Mouse (Mus musculus): Measurements from ENCODE around the gene Calu. TPM values are rescaled to one million over a fixed set of nuclear protein-coding genes. Genes with fewer than 3 reads are reported as not detected.

Gene Calu
- polyA plus RNA-seq (2015; fragmentation: Nextera tagmentation; extraction: Ambion mirVana) = 378 and 449 TPM in 2 replicates

GRCm38 (mm10) chr6:29347665-29348370 lies at the start of gene Calu:
TSS of gene Calu (plus strand) at chr6:29348069.
- Histone ChIP-seq H3K9me3 (no peaks in the 10 kb centered on the region), H3K4me2 (peak within 1 kb of the TSS; percentile 63), H3K4me1 (peaks cover 26% of the 10 kb centered on the region), H3K36me3 (no peaks in the 10 kb centered on the region), H3K27me3 (no peaks in the 10 kb centered on the region), H3K9ac (peak within 1 kb of the TSS; percentile 97), H3K27ac (peak within 1 kb of the TSS; percentile 90), H3K4me3 (peak within 1 kb of the TSS; percentile 96)
- WGBS = under 1% methylated on average over 55 of the region's 55 CpGs
- peak; percentile 98 for ATAC-seq (ENCODE audit: insufficient number of reproducible peaks, insufficient read depth, low FRiP score, low TSS enrichment, low read depth)

DNA sequence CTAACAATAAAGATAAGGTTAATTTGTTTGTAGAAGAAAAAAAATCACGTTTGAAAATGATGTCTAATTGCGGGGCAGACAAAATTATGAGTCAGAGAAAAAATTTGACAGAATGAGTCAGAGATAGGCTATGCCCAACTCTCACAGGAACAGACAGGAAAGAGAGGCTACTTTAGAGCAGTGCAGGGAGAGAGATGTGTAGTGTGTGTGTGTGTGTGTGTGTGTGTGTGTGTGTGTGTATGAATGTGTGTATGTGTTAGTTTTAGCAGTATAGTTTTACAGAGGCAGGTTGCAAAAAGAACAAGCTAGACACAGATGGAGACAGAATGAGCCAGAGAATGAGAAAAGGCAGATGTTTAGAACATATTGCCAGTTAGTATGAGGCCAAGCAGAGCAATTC lies 48.8 kb upstream of the Calu start:
- H3K9ac ChIP-seq = no peak overlapping the region
- H3K27ac ChIP-seq = no peak overlapping the region
- no peaks in the 10 kb centered on the region for H3K27me3 ChIP-seq
- H3K4me2 ChIP-seq = no peak overlapping the region
- 59% methylated on average over 2 of the region's 2 CpGs for WGBS
- no peak overlapping the region for H3K4me3 ChIP-seq
- no peaks in the 10 kb centered on the region for H3K36me3 ChIP-seq
- no peaks in the 10 kb centered on the region for H3K9me3 ChIP-seq
- no peak for ATAC-seq (ENCODE audit: insufficient number of reproducible peaks, insufficient read depth, low FRiP score, low TSS enrichment, low read depth)
- H3K4me1 ChIP-seq = 0 out of 2 replicates have a peak, but pooled peaks cover 11% of the 10 kb centered on the region

- H3K4me1 ChIP-seq = 0 out of 2 replicates have a peak, but pooled peaks cover 11% of the 10 kb centered on the region
- no peaks in the 10 kb centered on the region for H3K27me3 ChIP-seq
- no peaks in the 10 kb centered on the region for H3K36me3 ChIP-seq
- no peak for ATAC-seq (ENCODE audit: insufficient number of reproducible peaks, insufficient read depth, low FRiP score, low TSS enrichment, low read depth)
- H3K27ac ChIP-seq = no peak overlapping the region
- H3K4me2 ChIP-seq = no peak overlapping the region
- H3K4me3 ChIP-seq = no peak overlapping the region
- H3K9ac ChIP-seq = no peak overlapping the region
- peaks cover 2% of the 10 kb centered on the region; the same call in 1 of the 2 replicates for H3K9me3 ChIP-seq
These were observed 44.6 kb upstream of the Calu start for GRCm38 (mm10) chr6:29303251-29303650.

- WGBS = 49% methylated on average over 5 of the region's 5 CpGs
- Histone ChIP-seq H3K27ac (no peak overlapping the region), H3K9ac (no peak overlapping the region), H3K27me3 (no peaks in the 10 kb centered on the region), H3K4me3 (no peak overlapping the region), H3K4me1 (0 out of 2 replicates have a peak, but pooled peaks cover 11% of the 10 kb centered on the region), H3K4me2 (no peak overlapping the region), H3K9me3 (peaks cover 2% of the 10 kb centered on the region; the same call in 1 of the 2 replicates), H3K36me3 (no peaks in the 10 kb centered on the region)
- ATAC-seq (ENCODE audit: insufficient number of reproducible peaks, insufficient read depth, low FRiP score, low TSS enrichment, low read depth) = no peak
These were observed 44.1 kb upstream of the Calu start for GRCm38 (mm10) chr6:29303726-29304125.

GRCm38 (mm10) chr6:29305462-29305861 lies 42.4 kb upstream of the Calu start:
- Histone ChIP-seq H3K27me3 (no peaks in the 10 kb centered on the region), H3K4me3 (no peak overlapping the region), H3K36me3 (no peaks in the 10 kb centered on the region), H3K4me1 (0 out of 2 replicates have a peak, but pooled peaks cover 11% of the 10 kb centered on the region), H3K27ac (no peak overlapping the region), H3K4me2 (no peak overlapping the region), H3K9ac (no peak overlapping the region), H3K9me3 (peaks cover 2% of the 10 kb centered on the region; the same call in 1 of the 2 replicates)
- no peak for ATAC-seq (ENCODE audit: insufficient number of reproducible peaks, insufficient read depth, low FRiP score, low TSS enrichment, low read depth)
- WGBS = 89% methylated on average over 4 of the region's 4 CpGs

DNA sequence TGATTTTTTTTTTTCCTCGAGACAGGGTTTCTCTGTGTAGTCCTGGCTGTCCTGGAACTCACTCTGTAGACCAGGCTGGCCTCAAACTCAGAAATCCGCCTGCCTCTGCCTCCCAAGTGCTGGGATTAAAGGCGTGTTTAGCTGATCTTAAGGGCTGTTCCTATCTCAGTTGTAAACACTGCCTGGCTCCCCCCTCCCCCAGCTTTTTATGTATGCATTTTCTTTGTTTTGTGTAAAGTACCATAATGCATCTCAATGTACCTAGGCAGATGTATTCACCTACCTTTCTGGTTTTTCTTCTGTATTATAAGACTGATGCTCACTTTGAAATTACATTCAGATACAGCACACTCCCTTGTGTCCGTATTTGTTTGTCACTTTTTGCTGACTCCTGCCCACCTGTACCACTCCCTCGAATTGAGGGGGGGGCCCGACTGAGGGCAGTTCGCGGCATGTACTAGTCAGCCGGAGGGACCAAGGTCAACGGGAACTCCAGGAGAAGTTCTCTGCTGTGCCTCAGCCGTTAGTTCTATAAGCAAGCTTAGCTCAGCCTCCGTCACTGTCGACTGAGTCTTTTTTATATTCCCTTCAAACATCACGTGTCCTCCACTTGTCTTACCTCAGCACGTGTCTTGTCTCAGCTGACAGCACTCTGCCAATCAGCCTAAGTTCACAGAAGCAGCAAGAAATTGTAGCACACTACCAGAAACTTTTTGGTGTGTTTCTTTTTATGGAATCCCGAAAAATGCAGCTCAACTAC lies 38.8 kb upstream of the Calu start:
- Histone ChIP-seq H3K9me3 (peaks cover 2% of the 10 kb centered on the region; the same call in 1 of the 2 replicates), H3K36me3 (no peaks in the 10 kb centered on the region), H3K9ac (no peak overlapping the region), H3K4me2 (no peak overlapping the region), H3K27ac (no peak overlapping the region), H3K4me1 (no peaks in the 10 kb centered on the region), H3K27me3 (no peaks in the 10 kb centered on the region), H3K4me3 (no peak overlapping the region)
- WGBS = 86% methylated on average over 16 of the region's 16 CpGs
- ATAC-seq (ENCODE audit: insufficient number of reproducible peaks, insufficient read depth, low FRiP score, low TSS enrichment, low read depth) = no peak

GRCm38 (mm10) chr6:29313690-29314202 lies 34.1 kb upstream of the Calu start:
- WGBS = 63% methylated on average over 14 of the region's 14 CpGs
- ATAC-seq (ENCODE audit: insufficient number of reproducible peaks, insufficient read depth, low FRiP score, low TSS enrichment, low read depth) = no peak
- H3K4me2 ChIP-seq = no peak overlapping the region
- no peaks in the 10 kb centered on the region for H3K36me3 ChIP-seq
- no peaks in the 10 kb centered on the region for H3K27me3 ChIP-seq
- no peak overlapping the region for H3K4me3 ChIP-seq
- H3K4me1 ChIP-seq = peaks cover under 1% of the 10 kb centered on the region; the same call in 1 of the 2 replicates
- no peaks in the 10 kb centered on the region for H3K9me3 ChIP-seq
- no peak overlapping the region for H3K27ac ChIP-seq
- no peak overlapping the region for H3K9ac ChIP-seq

DNA sequence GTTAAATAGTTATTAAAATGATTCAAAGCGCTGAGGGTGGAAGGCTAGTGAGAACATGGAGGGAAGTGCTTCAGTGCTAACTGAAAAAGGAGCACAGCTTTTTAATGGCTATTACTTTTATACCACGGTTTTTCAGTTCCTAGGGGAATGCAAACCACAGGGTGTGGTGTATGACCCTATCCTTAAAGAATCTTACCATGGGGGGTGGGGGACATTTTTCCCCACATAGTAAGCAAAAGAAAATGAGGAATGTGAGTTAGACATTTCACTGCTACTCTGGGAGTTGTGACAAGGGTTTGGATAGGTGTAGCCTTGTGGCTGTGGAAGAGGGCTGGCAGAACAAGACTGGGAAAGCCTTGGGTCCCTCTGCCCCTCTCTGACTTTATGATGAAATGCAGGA lies 30.6 kb upstream of the Calu start:
- no peak overlapping the region for H3K4me2 ChIP-seq
- no peak overlapping the region for H3K4me3 ChIP-seq
- no peaks in the 10 kb centered on the region for H3K36me3 ChIP-seq
- no peak overlapping the region for H3K27ac ChIP-seq
- H3K4me1 ChIP-seq = peaks cover 3% of the 10 kb centered on the region; the same call in 1 of the 2 replicates
- H3K9ac ChIP-seq = no peak overlapping the region
- H3K27me3 ChIP-seq = no peaks in the 10 kb centered on the region
- WGBS = 56% methylated on average over 2 of the region's 2 CpGs
- H3K9me3 ChIP-seq = no peaks in the 10 kb centered on the region
- no peak for ATAC-seq (ENCODE audit: insufficient number of reproducible peaks, insufficient read depth, low FRiP score, low TSS enrichment, low read depth)

DNA sequence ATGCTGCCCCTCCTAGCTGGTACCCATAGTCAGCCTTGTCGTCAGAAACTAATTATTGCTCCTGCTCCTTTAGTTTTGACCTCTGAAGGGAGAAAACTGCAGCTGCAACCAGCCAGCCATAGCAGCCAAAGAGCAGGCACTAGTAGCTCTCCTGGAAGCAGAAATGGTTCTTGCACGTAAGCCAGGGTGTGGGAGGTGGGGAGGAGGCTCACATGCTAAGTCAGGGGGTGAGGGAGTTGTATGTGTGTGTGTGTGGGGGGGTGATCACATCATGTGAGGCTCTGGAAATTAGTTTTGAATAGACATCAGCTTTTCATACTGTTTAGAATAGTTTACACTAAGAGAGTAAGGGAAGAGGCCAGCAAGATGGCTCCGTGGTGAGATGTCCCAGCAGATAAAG lies 29.9 kb upstream of the Calu start:
- Histone ChIP-seq H3K9ac (no peak overlapping the region), H3K9me3 (no peaks in the 10 kb centered on the region), H3K36me3 (no peaks in the 10 kb centered on the region), H3K27ac (no peak overlapping the region), H3K4me1 (peaks cover 3% of the 10 kb centered on the region; the same call in 1 of the 2 replicates), H3K27me3 (no peaks in the 10 kb centered on the region), H3K4me2 (no peak overlapping the region), H3K4me3 (no peak overlapping the region)
- WGBS = 60% methylated on average over 3 of the region's 3 CpGs
- no peak for ATAC-seq (ENCODE audit: insufficient number of reproducible peaks, insufficient read depth, low FRiP score, low TSS enrichment, low read depth)

DNA sequence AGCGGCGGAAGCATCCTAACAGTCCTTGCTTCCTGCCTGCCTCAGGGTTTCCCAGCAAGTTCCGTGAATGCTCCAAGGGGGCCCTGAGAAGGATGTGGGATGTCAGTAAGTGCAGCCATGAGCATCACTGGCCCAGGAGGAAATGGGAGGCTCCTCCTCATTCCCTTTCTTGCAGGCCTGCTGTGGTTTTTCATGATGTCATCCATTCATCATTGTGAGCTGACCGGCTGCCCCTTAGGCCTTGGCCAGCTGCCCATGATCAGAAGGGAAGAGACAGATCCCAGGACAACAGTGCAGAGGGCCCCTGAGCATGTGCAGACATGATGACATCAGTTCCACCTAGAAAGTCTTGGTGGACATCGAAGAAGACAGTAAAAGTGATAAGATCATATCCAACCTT lies 29.0 kb upstream of the Calu start, which contains the start of gene Fam71f1:
Gene Fam71f1 (plus strand): TSS at position 262 of the 400 bp plus-strand sequence.
- Histone ChIP-seq H3K9me3 (no peaks in the 10 kb centered on the region), H3K36me3 (no peaks in the 10 kb centered on the region), H3K4me3 (no peak within 1 kb of the TSS), H3K9ac (no peak within 1 kb of the TSS), H3K27ac (no peak within 1 kb of the TSS), H3K4me1 (peaks cover 3% of the 10 kb centered on the region; the same call in 1 of the 2 replicates), H3K27me3 (no peaks in the 10 kb centered on the region), H3K4me2 (no peak within 1 kb of the TSS)
- WGBS = 46% methylated on average over 5 of the region's 5 CpGs
- ATAC-seq (ENCODE audit: insufficient number of reproducible peaks, insufficient read depth, low FRiP score, low TSS enrichment, low read depth) = no peak

DNA sequence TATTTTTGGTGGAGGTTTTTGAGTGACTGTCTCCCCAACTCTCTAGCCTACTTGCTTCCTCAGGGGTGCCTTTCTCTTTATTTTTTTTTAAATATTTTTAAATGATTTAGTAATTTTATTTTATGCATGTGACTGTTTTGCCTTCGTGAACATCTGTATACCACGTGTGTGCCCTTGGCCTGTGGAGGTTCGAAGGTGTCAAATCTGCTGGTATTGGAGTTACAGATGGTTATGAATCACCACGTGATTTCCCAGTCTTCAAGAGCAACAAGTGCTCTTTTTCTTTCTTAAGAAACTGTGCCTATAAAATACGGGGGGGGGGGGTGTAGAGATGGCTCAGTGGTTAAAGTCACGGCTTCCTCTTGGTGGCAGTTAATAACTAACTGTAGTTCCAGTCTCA lies 26.3 kb upstream of the Calu start:
- H3K9me3 ChIP-seq = no peaks in the 10 kb centered on the region
- WGBS = 71% methylated on average over 6 of the region's 6 CpGs
- ATAC-seq (ENCODE audit: insufficient number of reproducible peaks, insufficient read depth, low FRiP score, low TSS enrichment, low read depth) = no peak
- H3K36me3 ChIP-seq = no peaks in the 10 kb centered on the region
- no peak overlapping the region for H3K27ac ChIP-seq
- no peak overlapping the region for H3K4me3 ChIP-seq
- H3K4me1 ChIP-seq = peaks cover 3% of the 10 kb centered on the region; the same call in 1 of the 2 replicates
- H3K9ac ChIP-seq = no peak overlapping the region
- no peak overlapping the region for H3K4me2 ChIP-seq
- H3K27me3 ChIP-seq = no peaks in the 10 kb centered on the region

All from embryonic facial prominence, embryonic 13.5 days (tissue).